Mouse (Mus musculus): ENCODE results near the gene Rftn2. TPM values are rescaled to one million over a fixed set of nuclear protein-coding genes. Genes with fewer than 3 reads are reported as not detected.
A peak's percentile ranks its signal among the peaks of the same experiment; 100 is the strongest.

The Rftn2 gene
- total and polyA plus RNA-seq, 2 experiments from 2014 or later, result 10.4 to 11.4 TPM

GRCm38 (mm10) chr1:55237643-55238161 lies 11.1 kb upstream of the Rftn2 start:
- H3K9me3 ChIP-seq (ENCODE audit: low read length), result no peaks in the 10 kb centered on the region
- H3K36me3 ChIP-seq (ENCODE audit: insufficient read depth, low read length), result no peaks in the 10 kb centered on the region
- ATAC-seq (ENCODE audit: low FRiP score) (no peak), DNase-seq (ENCODE audit: low spot score) (peak; percentile 36)
- no peak for TF ChIP-seq CTCF (IDR thresholded peaks at IDR 0.05)
- H3K27me3 ChIP-seq (ENCODE audit: insufficient read depth, low read length), result no peaks in the 10 kb centered on the region
- WGBS, result 0% methylated on average over 23 of the region's 23 CpGs
- H3K4me2 ChIP-seq (ENCODE audit: low read depth, low read length, poor library complexity, severe bottlenecking), result peak overlapping the region; percentile 96
- peak overlapping the region; percentile 80 for H3K27ac ChIP-seq (ENCODE audit: low read depth, low read length)
- H3K9ac ChIP-seq (replicated peaks; ENCODE audit: low read length, poor library complexity, severe bottlenecking), result peak overlapping the region; percentile 66
- peaks cover 19% of the 10 kb centered on the region for H3K4me1 ChIP-seq (ENCODE audit: insufficient read depth, low read length)
- H3K4me3 ChIP-seq (ENCODE audit: low read depth, low read length), result peak overlapping the region; percentile 58

GRCm38 (mm10) chr1:55236890-55237642 lies 10.5 kb upstream of the Rftn2 start, which contains the start of gene Mars2:
TSS of gene Mars2 (plus strand) at chr1:55237177.
- peak; percentile 98 for DNase-seq (ENCODE audit: low spot score)
- peak; percentile 34; the same call in 1 of the 2 replicates for TF ChIP-seq CTCF (IDR thresholded peaks at IDR 0.05)

GRCm38 (mm10) chr1:55236487-55236886 lies 9.9 kb upstream of the Rftn2 start:
- no peak for ATAC-seq (ENCODE audit: low FRiP score)
- no peak for TF ChIP-seq CTCF (IDR thresholded peaks at IDR 0.05)
- DNase-seq (ENCODE audit: low spot score), result no peak
- H3K4me3 ChIP-seq (ENCODE audit: low read depth, low read length), result peak overlapping the region; percentile 58
- no peaks in the 10 kb centered on the region for H3K9me3 ChIP-seq (ENCODE audit: low read length)
- H3K36me3 ChIP-seq (ENCODE audit: insufficient read depth, low read length), result no peaks in the 10 kb centered on the region
- H3K4me2 ChIP-seq (ENCODE audit: low read depth, low read length, poor library complexity, severe bottlenecking), result peak overlapping the region; percentile 96
- no peaks in the 10 kb centered on the region for H3K27me3 ChIP-seq (ENCODE audit: insufficient read depth, low read length)
- WGBS, result 32% methylated on average over 5 of the region's 5 CpGs
- H3K4me1 ChIP-seq (ENCODE audit: insufficient read depth, low read length), result peaks cover 19% of the 10 kb centered on the region
- no peak overlapping the region for H3K27ac ChIP-seq (ENCODE audit: low read depth, low read length)
- H3K9ac ChIP-seq (replicated peaks; ENCODE audit: low read length, poor library complexity, severe bottlenecking), result 0 out of 2 replicates have a peak overlapping the region, but pooled peaks have one; percentile 48

More at GRCm38 (mm10) chr1:55236890-55237642, 10.5 kb upstream of the Rftn2 start, which contains the start of gene Mars2:
- H3K9me3 ChIP-seq (ENCODE audit: low read length), result no peaks in the 10 kb centered on the region
- H3K4me1 ChIP-seq (ENCODE audit: insufficient read depth, low read length), result peaks cover 19% of the 10 kb centered on the region
- under 1% methylated on average over 75 of the region's 82 CpGs for WGBS
- no peaks in the 10 kb centered on the region for H3K27me3 ChIP-seq (ENCODE audit: insufficient read depth, low read length)
- H3K9ac ChIP-seq (replicated peaks; ENCODE audit: low read length, poor library complexity, severe bottlenecking), result peak within 1 kb of the TSS; percentile 66
- peak within 1 kb of the TSS; percentile 80 for H3K27ac ChIP-seq (ENCODE audit: low read depth, low read length)
- ATAC-seq (ENCODE audit: low FRiP score), result peak; percentile 99
- peak within 1 kb of the TSS; percentile 96 for H3K4me2 ChIP-seq (ENCODE audit: low read depth, low read length, poor library complexity, severe bottlenecking)
- H3K4me3 ChIP-seq (ENCODE audit: low read depth, low read length), result peak within 1 kb of the TSS; percentile 58
- H3K36me3 ChIP-seq (ENCODE audit: insufficient read depth, low read length), result no peaks in the 10 kb centered on the region

GRCm38 (mm10) chr1:55234910-55235520 lies 8.4 kb upstream of the Rftn2 start:
- no peak overlapping the region for H3K4me3 ChIP-seq (ENCODE audit: low read depth, low read length)
- no peaks in the 10 kb centered on the region for H3K27me3 ChIP-seq (ENCODE audit: insufficient read depth, low read length)
- H3K9ac ChIP-seq (replicated peaks; ENCODE audit: low read length, poor library complexity, severe bottlenecking), result no peak overlapping the region
- DNase-seq (ENCODE audit: low spot score), result no peak
- ATAC-seq (ENCODE audit: low FRiP score), result no peak
- H3K4me2 ChIP-seq (ENCODE audit: low read depth, low read length, poor library complexity, severe bottlenecking), result no peak overlapping the region
- WGBS, result 57% methylated on average over 16 of the region's 16 CpGs
- peaks cover 10% of the 10 kb centered on the region for H3K4me1 ChIP-seq (ENCODE audit: insufficient read depth, low read length)
- H3K36me3 ChIP-seq (ENCODE audit: insufficient read depth, low read length), result no peaks in the 10 kb centered on the region
- H3K27ac ChIP-seq (ENCODE audit: low read depth, low read length), result no peak overlapping the region
- H3K9me3 ChIP-seq (ENCODE audit: low read length), result no peaks in the 10 kb centered on the region
- no peak for TF ChIP-seq CTCF (IDR thresholded peaks at IDR 0.05)

GRCm38 (mm10) chr1:55228256-55228884 lies 1.8 kb upstream of the Rftn2 start:
- H3K27me3 ChIP-seq (ENCODE audit: insufficient read depth, low read length), result no peaks in the 10 kb centered on the region
- no peaks in the 10 kb centered on the region for H3K9me3 ChIP-seq (ENCODE audit: low read length)
- H3K4me3 ChIP-seq (ENCODE audit: low read depth, low read length), result no peak overlapping the region
- ATAC-seq (ENCODE audit: low FRiP score), result no peak
- H3K4me1 ChIP-seq (ENCODE audit: insufficient read depth, low read length), result no peaks in the 10 kb centered on the region
- no peak for TF ChIP-seq CTCF (IDR thresholded peaks at IDR 0.05)
- H3K36me3 ChIP-seq (ENCODE audit: insufficient read depth, low read length), result no peaks in the 10 kb centered on the region
- H3K27ac ChIP-seq (ENCODE audit: low read depth, low read length), result no peak overlapping the region
- no peak for DNase-seq (ENCODE audit: low spot score)
- no peak overlapping the region for H3K4me2 ChIP-seq (ENCODE audit: low read depth, low read length, poor library complexity, severe bottlenecking)
- 89% methylated on average over 8 of the region's 8 CpGs for WGBS
- H3K9ac ChIP-seq (replicated peaks; ENCODE audit: low read length, poor library complexity, severe bottlenecking), result no peak overlapping the region

Data from midbrain, postnatal 0 days (tissue).